Mouse (Mus musculus): ENCODE results near the gene Sesn1. TPM values are rescaled to one million over a fixed set of nuclear protein-coding genes. Genes with fewer than 3 reads are reported as not detected.
A peak's percentile ranks its signal among the peaks of the same experiment; 100 is the strongest.
"Not testable (repeated sequence)": the region's sequence is repeated elsewhere in the genome, so short reads cannot be mapped to it uniquely, and the experiment has no call there.

The Sesn1 gene
- total and polyA plus RNA-seq, 3 experiments, result 11.7 TPM; not detected in 1

DNA sequence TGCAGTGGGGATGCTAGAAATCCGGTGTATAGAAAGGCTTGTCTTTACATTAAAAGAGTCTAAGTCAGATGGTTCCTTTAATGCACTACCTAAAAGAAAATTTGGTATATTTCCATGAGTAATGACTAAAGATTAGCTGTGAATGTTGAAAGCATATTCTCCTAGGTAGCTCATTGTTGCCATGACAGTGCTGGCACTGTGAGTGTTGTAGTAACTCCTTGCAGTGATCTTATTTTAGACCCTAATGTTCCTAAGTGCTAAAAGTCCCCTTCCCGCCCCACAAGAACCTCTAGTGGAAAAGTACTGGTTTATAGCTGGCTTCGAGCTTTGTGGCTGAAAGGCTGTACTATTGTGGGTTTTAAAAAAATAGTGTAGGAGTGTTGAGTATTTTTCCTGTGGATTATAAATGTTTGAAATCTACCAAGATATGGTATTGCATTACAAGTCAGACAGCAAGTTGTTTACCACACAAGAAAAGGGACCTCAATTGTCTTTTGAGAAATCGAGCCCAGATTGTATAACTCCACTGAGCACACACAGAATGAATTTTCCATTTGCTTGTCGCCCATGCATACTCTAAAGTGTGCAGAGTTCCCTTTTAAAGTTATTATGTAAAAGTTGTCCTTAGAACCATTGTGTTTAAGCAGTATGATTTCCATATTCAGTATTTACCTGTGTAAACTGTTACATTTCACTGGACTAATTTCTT is 13.0 kb downstream of the Sesn1 start:
- Histone ChIP-seq H3K9ac (ENCODE audit: control insufficient read depth, low read depth, low read length, poor library complexity, severe bottlenecking) (no peak overlapping the region), H3K9me3 (replicated peaks; ENCODE audit: insufficient read depth, low read length) (no peaks in the 10 kb centered on the region), H3K4me1 (ENCODE audit: control insufficient read depth in 1 of 2, insufficient read depth in 2 of 2, low read length in 2 of 2) (peaks cover 6 to 12% of the 10 kb centered on the region in 2 experiments), H3K4me3 (ENCODE audit: control insufficient read depth in 1 of 2, insufficient read depth in 1 of 2, low read depth in 2 of 2, low read length in 2 of 2) (no peak overlapping the region), H3K27me3 (ENCODE audit: control insufficient read depth in 1 of 2, insufficient read depth in 2 of 2, low read length in 2 of 2) (no peaks in the 10 kb centered on the region), H3K27ac (ENCODE audit: control insufficient read depth, low read depth, low read length) (no peak overlapping the region), H3K36me3 (ENCODE audit: control insufficient read depth in 1 of 2, insufficient read depth in 2 of 2, low read length in 2 of 2) (peaks cover 0 to 15% of the 10 kb centered on the region in 2 experiments; a peak in 2 of 4 replicates), H3K79me2 (ENCODE audit: control insufficient read depth, insufficient read depth, low read length, poor library complexity) (peaks cover 2% of the 10 kb centered on the region; the same call in 1 of the 2 replicates)
- no peak for TF ChIP-seq ETS1 (IDR thresholded peaks at IDR 0.05; ENCODE audit: low read depth, low read length)
- TF ChIP-seq GATA1 (IDR thresholded peaks at IDR 0.05; ENCODE audit: low read depth, low read length), result no peak
- TF ChIP-seq ZC3H11A (IDR thresholded peaks at IDR 0.05; ENCODE audit: low read depth, low read length), result no peak
- no peak for TF ChIP-seq EP300 (IDR thresholded peaks at IDR 0.05; ENCODE audit: low read depth in 1 of 2, low read length in 2 of 2)
- TF ChIP-seq BHLHE40 (IDR thresholded peaks at IDR 0.05; ENCODE audit: borderline replicate concordance, low read depth, low read length), result no peak
- TF ChIP-seq UBTF (IDR thresholded peaks at IDR 0.05; ENCODE audit: borderline replicate concordance, insufficient read depth, low read depth, low read length), result no peak
- no peak for TF ChIP-seq MAZ (IDR thresholded peaks at IDR 0.05; ENCODE audit: low read depth, low read length)
- TF ChIP-seq MYC (IDR thresholded peaks at IDR 0.05; ENCODE audit: low read depth, low read length), result no peak
- no peak for TF ChIP-seq RAD21 (IDR thresholded peaks at IDR 0.05; ENCODE audit: low read depth, low read length)
- no peak for TF ChIP-seq HCFC1 (IDR thresholded peaks at IDR 0.05; ENCODE audit: low read depth, low read length)
- no peak for TF ChIP-seq JUND (IDR thresholded peaks at IDR 0.05; ENCODE audit: low read depth, low read length)
- TF ChIP-seq POLR2AphosphoS2 (IDR thresholded peaks at IDR 0.05; ENCODE audit: low read length), result no peak
- TF ChIP-seq KAT2A (conservative IDR thresholded peaks at IDR 0.05; ENCODE audit: low read depth, low read length), result no peak
- DNase-seq (ENCODE audit: low read depth, low spot score), result no peak

DNA sequence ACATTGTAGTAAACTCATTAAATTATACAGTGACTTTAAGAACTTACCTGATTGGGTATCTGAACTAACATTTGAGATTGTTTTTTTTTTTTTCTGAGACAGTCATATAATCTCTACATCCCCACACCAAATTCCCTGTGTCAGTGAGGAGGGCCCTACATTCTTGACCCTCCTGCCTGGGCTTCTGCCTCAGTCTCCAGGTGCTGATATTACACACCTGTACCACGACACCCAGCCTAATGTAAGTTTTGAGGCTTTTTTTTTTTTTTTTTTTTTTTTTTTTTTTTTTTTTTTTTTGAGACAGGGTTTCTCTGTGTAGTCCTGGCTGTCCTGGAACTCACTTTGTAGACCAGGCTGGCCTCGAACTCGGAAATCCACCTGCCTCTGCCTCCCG is 13.5 kb downstream of the Sesn1 start:
- Histone ChIP-seq H3K4me1 (ENCODE audit: control insufficient read depth in 1 of 2, insufficient read depth in 2 of 2, low read length in 2 of 2) (peaks cover 8 to 18% of the 10 kb centered on the region in 2 experiments), H3K36me3 (ENCODE audit: control insufficient read depth in 1 of 2, insufficient read depth in 2 of 2, low read length in 2 of 2) (peaks cover 0 to 20% of the 10 kb centered on the region in 2 experiments; a peak in 2 of 4 replicates)
- not testable (repeated sequence) for H3K9ac ChIP-seq (ENCODE audit: control insufficient read depth, low read depth, low read length, poor library complexity, severe bottlenecking); H3K27ac ChIP-seq (ENCODE audit: control insufficient read depth, low read depth, low read length); DNase-seq (ENCODE audit: low read depth, low spot score); H3K79me2 ChIP-seq (ENCODE audit: control insufficient read depth, insufficient read depth, low read length, poor library complexity); H3K9me3 ChIP-seq (replicated peaks; ENCODE audit: insufficient read depth, low read length); H3K4me3 ChIP-seq (ENCODE audit: control insufficient read depth in 1 of 2, insufficient read depth in 1 of 2, low read depth in 2 of 2, low read length in 2 of 2); H3K27me3 ChIP-seq (ENCODE audit: control insufficient read depth in 1 of 2, insufficient read depth in 2 of 2, low read length in 2 of 2)
- TF ChIP-seq ZNF384 (IDR thresholded peaks at IDR 0.05; ENCODE audit: low read depth, low read length), result peak; percentile 58

Measured in MEL (cell line).